Mouse (Mus musculus) C2C12 (cell line): ENCODE data around the gene Ncapg2. TPM values are rescaled to one million over a fixed set of nuclear protein-coding genes. Genes with fewer than 3 reads are reported as not detected.

ENCODE experiments used
- H3K27me3 ChIP-seq: one replicate; pipeline ENCODE4 v1.6.1; 2011; ENCODE audit not compliant: control insufficient read depth, insufficient read depth, insufficient read length
- H3K36me3 ChIP-seq: one replicate; pipeline ENCODE4 v1.6.1; 2011; ENCODE audit not compliant: control insufficient read depth, insufficient read depth
- H3K4me3 ChIP-seq: one replicate; pipeline ENCODE4 v1.5.1; 2011; ENCODE audit warnings: mild to moderate bottlenecking, control low read depth; ENCODE audit not compliant: poor library complexity, insufficient read depth, severe bottlenecking
- H3K79me2 ChIP-seq: one replicate; pipeline ENCODE4 v1.6.1; 2011; ENCODE audit not compliant: control insufficient read depth, insufficient read depth
- H3K79me3 ChIP-seq: one replicate; pipeline ENCODE4 v1.6.1; 2011; ENCODE audit warnings: low read depth, control low read depth
- H3ac ChIP-seq: one replicate; pipeline ENCODE3; 2011; ENCODE audit warnings: low read depth; ENCODE audit not compliant: control insufficient read depth, insufficient read length
- CEBPB ChIP-seq: IDR thresholded peaks from one replicate; pipeline ENCODE4 v1.6.1; 2011; ENCODE audit warnings: low read depth, mild to moderate bottlenecking, control low read depth, moderate library complexity
- CTCF ChIP-seq: IDR thresholded peaks from one replicate; pipeline ENCODE4 v1.5.1; 2011; ENCODE audit not compliant: control insufficient read depth, insufficient read depth, insufficient read length
- FOSL1 ChIP-seq: IDR thresholded peaks from one replicate; pipeline ENCODE4 v1.8.0; 2011; ENCODE audit warnings: mild to moderate bottlenecking, low read length; ENCODE audit not compliant: poor library complexity, insufficient read depth, severe bottlenecking
- MAX ChIP-seq: IDR thresholded peaks from one replicate; pipeline ENCODE4 v1.6.1; 2011; ENCODE audit warnings: mild to moderate bottlenecking, control low read depth
- MYOD1 ChIP-seq: IDR thresholded peaks from one replicate; pipeline ENCODE4 v1.6.1; 2011; ENCODE audit warnings: low read depth; ENCODE audit not compliant: control insufficient read depth, insufficient read length
- MYOG ChIP-seq: IDR thresholded peaks from one replicate; pipeline ENCODE4 v1.6.1; 2011; ENCODE audit not compliant: control insufficient read depth, insufficient read length; ENCODE audit errors: extremely low read depth
- USF1 ChIP-seq: IDR thresholded peaks from one replicate; pipeline ENCODE4 v1.6.1; 2011; ENCODE audit warnings: low read depth, mild to moderate bottlenecking, control low read depth, moderate library complexity
- long read RNA-seq, 2 experiments: library from polyadenylated mRNA; unstranded; transcript quantifications; one replicate each; pipeline ENCODE4 v2.0.0; 2019 to 2020
- polyA plus RNA-seq: library from polyadenylated mRNA; unstranded; fragments of >200 nt; fragmentation: generic; extraction: Trizol; gene quantifications from one replicate; pipeline ENCODE4 v1.2.1, GENCODE M21; 2012; ENCODE audit warnings: missing spikeins

Gene Ncapg2
- polyA plus RNA-seq = 14.3 TPM
- long read RNA-seq, experiment 1, partial matches to known transcripts = 1 of 6 reads
- long read RNA-seq, experiment 1, other reads (novel, unspliced or antisense) = 5 of 6 reads
- long read RNA-seq, experiment 2, full-length matches to known transcripts = 40 of 208 reads
- long read RNA-seq, experiment 2, partial matches to known transcripts = 52 of 208 reads
- long read RNA-seq, experiment 2, other reads (novel, unspliced or antisense) = 116 of 208 reads

- Histone ChIP-seq H3K4me3 (peak within 1 kb of the TSS; percentile 99), H3K79me3 (peaks cover 31% of the 10 kb centered on the region), H3ac (peak within 1 kb of the TSS; percentile 89), H3K27me3 (no peaks in the 10 kb centered on the region), H3K36me3 (peaks cover 24% of the 10 kb centered on the region), H3K79me2 (peaks cover 45% of the 10 kb centered on the region)
- TF ChIP-seq MYOG = no peak
- peak; percentile 90 for TF ChIP-seq MAX
- TF ChIP-seq USF1 = no peak
- no peak for TF ChIP-seq MYOD1
These were observed at the start of gene Ncapg2 for GRCm38 (mm10) chr12:116405045-116405835. Ncapg2 (plus strand) TSS chr12:116405402.

- no peak for TF ChIP-seq FOSL1
- no peak for TF ChIP-seq MAX
- TF ChIP-seq CEBPB = no peak
- TF ChIP-seq MYOD1 = no peak
- no peak for TF ChIP-seq USF1
- TF ChIP-seq MYOG = no peak
- no peak for TF ChIP-seq CTCF
- Histone ChIP-seq H3K27me3 (no peaks in the 10 kb centered on the region), H3K79me3 (no peaks in the 10 kb centered on the region), H3ac (no peak overlapping the region), H3K36me3 (peaks cover 62% of the 10 kb centered on the region), H3K79me2 (no peaks in the 10 kb centered on the region), H3K4me3 (no peak overlapping the region)
These were observed 43.1 kb upstream of the Ncapg2 start for GRCm38 (mm10) chr12:116362091-116362490.

- Histone ChIP-seq H3K79me3 (no peaks in the 10 kb centered on the region), H3K36me3 (peaks cover 92% of the 10 kb centered on the region), H3ac (no peak overlapping the region), H3K79me2 (no peaks in the 10 kb centered on the region), H3K27me3 (no peaks in the 10 kb centered on the region), H3K4me3 (no peak overlapping the region)
- TF ChIP-seq MAX = no peak
- TF ChIP-seq FOSL1 = no peak
- no peak for TF ChIP-seq USF1
- no peak for TF ChIP-seq CEBPB
- no peak for TF ChIP-seq MYOG
- no peak for TF ChIP-seq CTCF
- TF ChIP-seq MYOD1 = no peak
These were observed 38.3 kb upstream of the Ncapg2 start for GRCm38 (mm10) chr12:116366900-116367299.

- Histone ChIP-seq H3K4me3 (no peak overlapping the region), H3K79me3 (no peaks in the 10 kb centered on the region), H3K79me2 (no peaks in the 10 kb centered on the region), H3ac (no peak overlapping the region), H3K36me3 (peaks cover 91% of the 10 kb centered on the region), H3K27me3 (no peaks in the 10 kb centered on the region)
- TF ChIP-seq MYOG (no peak), CTCF (no peak), MYOD1 (no peak), USF1 (no peak), CEBPB (no peak), FOSL1 (no peak), MAX (no peak)
These were observed 37.9 kb upstream of the Ncapg2 start for GRCm38 (mm10) chr12:116367346-116367745.

GRCm38 (mm10) chr12:116368857-116369256 lies 36.3 kb upstream of the Ncapg2 start:
- Histone ChIP-seq H3K27me3 (no peaks in the 10 kb centered on the region), H3K4me3 (no peak overlapping the region), H3K79me3 (no peaks in the 10 kb centered on the region), H3ac (no peak overlapping the region), H3K36me3 (peaks cover 88% of the 10 kb centered on the region), H3K79me2 (no peaks in the 10 kb centered on the region)
- no peak for TF ChIP-seq CEBPB
